Mouse (Mus musculus) subcutaneous adipose tissue, adult 2 months (tissue): ENCODE measurements around the gene Cacng8. TPM values are rescaled to one million over a fixed set of nuclear protein-coding genes. Genes with fewer than 3 reads are reported as not detected.

Experiments
- polyA plus RNA-seq: library from polyadenylated mRNA; depleted of rRNA; stranded (reverse); fragments of >200 nt; gene quantifications from 2 replicates; pipeline ENCODE4 v1.2.3, GENCODE M21; 2012; ENCODE audit warnings: low replicate concordance; rRNA removed

Gene Cacng8
- 0.31 TPM in 1 of 2 replicates, not detected in the other for polyA plus RNA-seq

DNA sequence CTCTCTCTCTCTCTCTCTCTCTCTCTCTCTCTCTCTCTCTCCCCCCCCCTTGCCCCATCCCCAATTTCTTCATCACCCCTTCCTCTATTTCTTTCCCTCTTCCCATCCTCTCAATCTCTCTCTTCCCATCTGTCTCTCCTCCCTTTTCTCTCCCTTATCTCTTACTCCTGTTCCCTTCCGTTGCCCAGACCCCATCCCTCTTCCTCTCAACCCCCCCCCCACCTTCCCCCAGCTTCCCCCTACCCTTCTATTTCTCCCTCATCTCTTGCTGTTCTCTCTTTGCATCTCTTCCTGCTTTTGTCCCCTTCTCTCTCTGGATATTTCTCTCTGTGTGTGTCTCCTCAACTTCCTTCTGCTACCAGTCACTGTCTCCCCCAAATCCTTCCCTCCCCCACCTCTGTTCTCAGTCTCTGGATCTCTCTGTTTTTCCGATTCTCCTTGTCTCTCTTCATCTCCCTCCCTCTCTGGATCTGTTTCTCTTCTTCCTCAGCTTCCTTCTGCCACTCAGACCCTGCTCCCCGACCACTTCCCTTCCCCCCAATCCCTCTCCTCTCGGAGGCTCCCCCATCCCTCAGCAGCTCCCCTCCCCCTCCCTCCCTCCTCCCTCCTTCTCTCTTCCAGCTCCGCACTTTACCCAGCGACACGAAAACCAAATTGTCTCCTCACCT lies at the start of gene Cacng8:
Cacng8 (plus strand) TSS at position 271 of the 668 bp plus-strand sequence.

DNA sequence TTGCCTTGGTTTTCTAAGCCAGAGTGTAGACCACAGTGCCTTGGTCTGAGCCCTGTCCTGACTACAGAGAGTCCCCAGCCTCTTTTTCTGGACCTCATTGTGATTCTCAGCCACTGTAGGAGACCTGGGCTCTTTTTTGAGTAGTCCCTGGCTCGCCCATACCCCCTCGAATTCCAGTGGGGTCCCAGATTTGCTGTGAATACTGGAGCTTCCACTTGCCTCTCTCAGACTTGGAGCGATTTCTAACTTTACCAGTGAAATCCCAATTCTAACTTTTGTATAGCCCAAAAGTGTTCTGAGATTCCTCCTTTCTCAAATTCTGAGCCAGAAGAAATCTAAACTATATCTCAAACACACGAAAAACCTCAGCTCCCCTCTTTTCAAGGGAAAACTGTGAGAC lies 33.4 kb downstream of the Cacng8 start, which contains the start of gene Cacng6:
Cacng6 (plus strand) TSS at position 301 of the 400 bp plus-strand sequence.

Other genes starting within 250 kb of the Cacng8 start
- gene AU018091, start 221.5 kb upstream of the Cacng8 start, polyA plus RNA-seq, result not detected in 2 replicates
- 0.03 and 0.28 TPM in 2 replicates for gene Nlrp12, start 140.9 kb upstream of the Cacng8 start, polyA plus RNA-seq
- gene Myadm, start 101.6 kb upstream of the Cacng8 start, polyA plus RNA-seq, result 514 and 603 TPM in 2 replicates
- 4.6 and 13.7 TPM in 2 replicates for gene Prkcg, start 101.5 kb upstream of the Cacng8 start, polyA plus RNA-seq
- 25.1 and 49.0 TPM in 2 replicates for gene Cacng7, start 57.7 kb upstream of the Cacng8 start, polyA plus RNA-seq
- not detected in 2 replicates for gene Cacng6, start 33.5 kb downstream of the Cacng8 start, polyA plus RNA-seq
- gene Tarm1, start 111.9 kb downstream of the Cacng8 start, polyA plus RNA-seq, result 0.15 and 0.20 TPM in 2 replicates
- gene Oscar, start 225.5 kb downstream of the Cacng8 start, polyA plus RNA-seq, result 0.21 and 0.36 TPM in 2 replicates
- gene Ndufa3, start 226.7 kb downstream of the Cacng8 start, polyA plus RNA-seq, result 278 and 365 TPM in 2 replicates
- 11.6 and 11.8 TPM in 2 replicates for gene Tfpt, start 239.2 kb downstream of the Cacng8 start, polyA plus RNA-seq
- 25.6 and 39.6 TPM in 2 replicates for gene Prpf31, start 239.3 kb downstream of the Cacng8 start, polyA plus RNA-seq